Mouse (Mus musculus): ENCODE measurements at regions not wholly inside any gene's neighbourhood (a gene's known extent, or its start where the extent isn't known, plus 50 kb on each side); places are given as distances from the start of the nearest gene placed in this dataset.
"Not testable (repeated sequence)": the region's sequence is repeated elsewhere in the genome, so short reads cannot be mapped to it uniquely, and the experiment has no call there.

DNA sequence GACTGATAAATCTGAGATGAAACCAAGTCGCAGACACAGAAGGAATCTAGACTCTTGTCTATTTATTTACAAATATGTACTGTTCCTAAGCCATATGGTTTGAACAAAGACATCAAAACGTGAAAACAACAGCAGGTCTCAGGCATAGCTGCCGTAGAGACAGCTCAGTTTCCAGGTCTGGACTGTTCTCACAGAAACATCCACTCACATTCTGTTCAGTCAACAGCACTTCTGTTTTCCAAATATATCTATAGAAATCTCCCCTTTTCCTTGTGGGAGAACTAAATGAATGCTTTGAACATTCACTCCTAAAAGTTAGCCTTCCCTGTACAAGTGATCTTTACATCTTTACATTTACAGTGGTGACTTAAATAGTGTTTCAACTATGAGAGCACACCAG lies 156.8 kb upstream of the Slc13a1 start:
- ATAC-seq = no peak
- H3K36me3 ChIP-seq = no peaks in the 10 kb centered on the region
- H3K27me3 ChIP-seq (replicated peaks) = no peaks in the 10 kb centered on the region
- H3K27ac ChIP-seq = no peak overlapping the region
- H3K9me3 ChIP-seq (replicated peaks) = no peaks in the 10 kb centered on the region
- whole genome bisulfite sequencing (ENCODE audit: insufficient replicate concordance) = 49% methylated on average over 3 of the region's 3 CpGs
- no peaks in the 10 kb centered on the region for H3K4me1 ChIP-seq
- no peak overlapping the region for H3K4me2 ChIP-seq
- H3K4me3 ChIP-seq = no peak overlapping the region
- H3K9ac ChIP-seq = no peak overlapping the region

DNA sequence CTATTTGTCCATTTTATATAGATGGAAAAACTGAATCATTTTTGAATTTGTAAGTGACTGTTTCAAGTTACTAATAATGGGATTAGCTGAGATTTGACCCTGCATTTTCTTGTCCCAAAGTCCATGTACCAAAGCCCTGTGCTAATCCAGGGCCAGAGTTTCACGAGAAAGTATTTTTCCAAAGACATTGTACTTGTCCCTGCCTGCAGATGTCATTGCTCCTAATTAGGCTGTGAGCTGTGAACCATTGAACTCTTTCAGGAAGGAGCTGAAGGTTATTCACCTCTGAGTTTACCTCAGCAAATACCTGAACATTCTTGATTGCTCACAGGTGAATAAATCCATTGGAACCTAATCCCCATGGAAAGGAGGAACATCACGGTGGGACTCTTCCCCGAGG lies 154.5 kb upstream of the Slc13a1 start:
- no peak overlapping the region for H3K9ac ChIP-seq
- H3K4me1 ChIP-seq = no peaks in the 10 kb centered on the region
- no peak overlapping the region for H3K4me2 ChIP-seq
- no peaks in the 10 kb centered on the region for H3K9me3 ChIP-seq (replicated peaks)
- H3K27me3 ChIP-seq (replicated peaks) = no peaks in the 10 kb centered on the region
- no peak for ATAC-seq
- no peaks in the 10 kb centered on the region for H3K36me3 ChIP-seq
- no peak overlapping the region for H3K4me3 ChIP-seq
- WGBS (ENCODE audit: insufficient replicate concordance) = 64% methylated on average over 3 of the region's 3 CpGs
- H3K27ac ChIP-seq = no peak overlapping the region

- no peaks in the 10 kb centered on the region for H3K9me3 ChIP-seq (replicated peaks)
- H3K27ac ChIP-seq = no peak overlapping the region
- 48% methylated on average over 2 of the region's 2 CpGs for WGBS (ENCODE audit: insufficient replicate concordance)
- no peak overlapping the region for H3K9ac ChIP-seq
- H3K36me3 ChIP-seq = no peaks in the 10 kb centered on the region
- no peak overlapping the region for H3K4me2 ChIP-seq
- H3K4me3 ChIP-seq = no peak overlapping the region
- no peaks in the 10 kb centered on the region for H3K27me3 ChIP-seq (replicated peaks)
- no peaks in the 10 kb centered on the region for H3K4me1 ChIP-seq
- ATAC-seq = no peak
Observed at GRCm38 (mm10) chr6:24318862-24319261, 151.0 kb upstream of the Slc13a1 start.

DNA sequence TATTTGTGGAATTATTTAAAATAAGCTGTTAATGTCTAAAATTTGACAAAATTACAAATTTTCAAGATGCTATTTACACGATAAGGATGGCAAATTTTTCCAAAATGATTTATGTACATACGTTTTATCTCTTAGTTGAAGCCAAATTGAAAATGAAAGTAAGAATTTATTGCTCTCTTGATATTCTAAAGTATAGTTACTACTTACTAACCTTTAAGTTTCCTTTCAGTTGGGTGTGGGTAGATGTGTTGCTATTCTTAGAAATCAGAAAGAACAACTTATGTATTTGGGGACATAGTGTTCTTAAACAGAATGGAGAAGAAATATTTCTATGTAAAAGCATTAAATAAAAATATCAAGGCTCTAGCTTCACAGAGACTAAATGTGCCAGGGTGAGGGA lies 142.8 kb upstream of the Slc13a1 start:
- no peak for ATAC-seq

DNA sequence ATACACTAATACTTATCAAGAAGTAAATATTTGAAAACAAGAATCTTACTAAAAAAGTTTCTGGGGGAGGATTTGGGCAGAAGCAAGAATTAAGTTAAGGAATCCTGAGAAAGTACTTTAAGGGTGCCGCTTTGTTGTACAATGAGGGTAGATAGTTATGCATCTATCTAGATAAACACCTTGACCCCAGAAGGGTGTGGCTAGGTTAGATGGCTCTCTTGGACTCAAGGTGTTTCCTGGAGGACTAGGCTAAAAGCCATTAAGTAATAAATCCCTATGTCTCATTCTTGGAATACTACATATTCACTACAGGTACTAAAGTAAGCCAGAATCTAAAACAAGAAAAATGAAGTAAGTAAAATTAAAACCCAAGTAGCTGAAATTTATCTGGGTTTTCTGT lies 141.9 kb upstream of the Slc13a1 start:
- 77% methylated on average over 1 of the region's 1 CpGs for whole genome bisulfite sequencing (ENCODE audit: insufficient replicate concordance)
- no peaks in the 10 kb centered on the region for H3K4me1 ChIP-seq
- H3K9me3 ChIP-seq (replicated peaks) = no peaks in the 10 kb centered on the region
- ATAC-seq = no peak
- no peaks in the 10 kb centered on the region for H3K36me3 ChIP-seq
- H3K27me3 ChIP-seq (replicated peaks) = no peaks in the 10 kb centered on the region
- no peak overlapping the region for H3K4me2 ChIP-seq
- H3K4me3 ChIP-seq = no peak overlapping the region
- no peak overlapping the region for H3K9ac ChIP-seq
- H3K27ac ChIP-seq = no peak overlapping the region

More for the DNA sequence above, 142.8 kb upstream of the Slc13a1 start:
- no peaks in the 10 kb centered on the region for H3K27me3 ChIP-seq (replicated peaks)
- WGBS (ENCODE audit: insufficient replicate concordance) = 68% methylated on average over 2 of the region's 2 CpGs
- H3K9ac ChIP-seq = no peak overlapping the region
- no peaks in the 10 kb centered on the region for H3K36me3 ChIP-seq
- no peak overlapping the region for H3K4me2 ChIP-seq
- no peak overlapping the region for H3K27ac ChIP-seq
- H3K9me3 ChIP-seq (replicated peaks) = no peaks in the 10 kb centered on the region
- no peak overlapping the region for H3K4me3 ChIP-seq
- H3K4me1 ChIP-seq = no peaks in the 10 kb centered on the region

GRCm38 (mm10) chr6:24301681-24302080 lies 133.8 kb upstream of the Slc13a1 start:
- no peaks in the 10 kb centered on the region for H3K36me3 ChIP-seq
- no peak for ATAC-seq
- no peak overlapping the region for H3K27ac ChIP-seq
- H3K9me3 ChIP-seq (replicated peaks) = no peaks in the 10 kb centered on the region
- H3K9ac ChIP-seq = no peak overlapping the region
- WGBS (ENCODE audit: insufficient replicate concordance) = 60% methylated on average over 4 of the region's 4 CpGs
- H3K4me1 ChIP-seq = no peaks in the 10 kb centered on the region
- H3K27me3 ChIP-seq (replicated peaks) = no peaks in the 10 kb centered on the region
- H3K4me2 ChIP-seq = no peak overlapping the region
- no peak overlapping the region for H3K4me3 ChIP-seq

GRCm38 (mm10) chr6:24301146-24301545 lies 133.3 kb upstream of the Slc13a1 start:
- no peak overlapping the region for H3K9ac ChIP-seq
- WGBS (ENCODE audit: insufficient replicate concordance) = 58% methylated on average over 2 of the region's 2 CpGs
- no peaks in the 10 kb centered on the region for H3K36me3 ChIP-seq
- no peak overlapping the region for H3K27ac ChIP-seq
- ATAC-seq = no peak
- H3K9me3 ChIP-seq (replicated peaks) = no peaks in the 10 kb centered on the region
- no peak overlapping the region for H3K4me2 ChIP-seq
- H3K4me1 ChIP-seq = no peaks in the 10 kb centered on the region
- H3K27me3 ChIP-seq (replicated peaks) = no peaks in the 10 kb centered on the region
- no peak overlapping the region for H3K4me3 ChIP-seq

DNA sequence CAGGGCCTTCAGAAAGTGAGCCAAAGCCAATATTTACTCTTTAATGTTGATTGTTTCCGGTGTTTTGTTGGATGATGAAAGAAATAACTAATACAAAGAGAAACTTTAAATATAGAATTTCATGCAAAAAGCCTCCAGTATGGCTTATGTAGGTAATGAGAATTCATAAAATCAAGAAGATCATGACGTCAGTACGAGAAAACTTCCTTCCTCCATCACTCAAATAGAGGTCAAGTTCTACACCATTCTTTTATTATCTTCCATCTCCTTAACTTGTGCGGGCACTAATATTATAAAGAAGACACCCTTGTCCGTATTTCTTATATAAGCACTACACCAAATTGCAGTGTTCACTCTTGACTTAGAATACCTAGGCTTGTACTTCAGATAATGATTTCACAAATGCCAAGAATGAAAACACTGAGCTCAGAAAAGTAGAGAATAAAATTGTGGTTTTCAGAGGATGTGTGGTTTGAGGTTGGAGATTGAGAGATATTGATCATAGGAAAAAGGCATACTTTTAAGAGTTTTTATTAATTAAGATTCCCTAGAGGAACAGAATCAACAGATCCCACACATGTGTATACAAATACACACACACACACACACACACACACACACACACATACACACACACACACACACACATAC lies 130.8 kb upstream of the Slc13a1 start:
- Histone ChIP-seq H3K27me3 (replicated peaks) (no peaks in the 10 kb centered on the region), H3K4me2 (no peak overlapping the region), H3K27ac (no peak overlapping the region), H3K9ac (no peak overlapping the region), H3K4me3 (no peak overlapping the region), H3K9me3 (replicated peaks) (no peaks in the 10 kb centered on the region), H3K4me1 (no peaks in the 10 kb centered on the region), H3K36me3 (no peaks in the 10 kb centered on the region)
- no peak for ATAC-seq
- 57% methylated on average over 5 of the region's 5 CpGs for WGBS (ENCODE audit: insufficient replicate concordance)

GRCm38 (mm10) chr6:24288757-24289156 lies 120.9 kb upstream of the Slc13a1 start:
- not testable (repeated sequence) for H3K9me3 ChIP-seq (replicated peaks); H3K4me2 ChIP-seq; H3K36me3 ChIP-seq; H3K27me3 ChIP-seq (replicated peaks); H3K27ac ChIP-seq; H3K4me3 ChIP-seq; H3K4me1 ChIP-seq; ATAC-seq; H3K9ac ChIP-seq
- 49% methylated on average over 2 of the region's 2 CpGs for WGBS (ENCODE audit: insufficient replicate concordance)

DNA sequence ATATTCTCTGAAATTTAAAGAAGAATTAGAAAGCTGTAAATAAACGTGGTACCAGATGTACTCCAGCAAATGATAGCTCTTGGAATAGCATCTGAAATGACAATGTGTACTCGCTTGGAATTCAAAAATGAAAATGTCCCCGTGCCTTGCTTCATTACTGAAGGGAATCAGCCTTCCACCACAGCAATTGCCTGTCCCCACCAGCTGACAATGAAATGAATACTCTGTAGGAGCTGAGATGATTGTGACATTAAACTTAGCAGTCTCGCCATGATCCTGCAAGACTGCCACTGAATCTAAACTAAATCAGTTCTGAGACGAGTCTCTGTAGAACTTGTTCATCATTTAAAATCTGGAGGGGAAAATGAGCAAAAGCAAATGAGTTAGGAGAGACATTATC lies 104.9 kb upstream of the Slc13a1 start:
- no peak overlapping the region for H3K9ac ChIP-seq
- no peak overlapping the region for H3K4me3 ChIP-seq
- H3K9me3 ChIP-seq (replicated peaks) = no peaks in the 10 kb centered on the region
- H3K27me3 ChIP-seq (replicated peaks) = no peaks in the 10 kb centered on the region
- H3K27ac ChIP-seq = no peak overlapping the region
- no peak for ATAC-seq
- H3K4me2 ChIP-seq = no peak overlapping the region
- H3K4me1 ChIP-seq = no peaks in the 10 kb centered on the region
- WGBS (ENCODE audit: insufficient replicate concordance) = 57% methylated on average over 5 of the region's 5 CpGs
- no peaks in the 10 kb centered on the region for H3K36me3 ChIP-seq

DNA sequence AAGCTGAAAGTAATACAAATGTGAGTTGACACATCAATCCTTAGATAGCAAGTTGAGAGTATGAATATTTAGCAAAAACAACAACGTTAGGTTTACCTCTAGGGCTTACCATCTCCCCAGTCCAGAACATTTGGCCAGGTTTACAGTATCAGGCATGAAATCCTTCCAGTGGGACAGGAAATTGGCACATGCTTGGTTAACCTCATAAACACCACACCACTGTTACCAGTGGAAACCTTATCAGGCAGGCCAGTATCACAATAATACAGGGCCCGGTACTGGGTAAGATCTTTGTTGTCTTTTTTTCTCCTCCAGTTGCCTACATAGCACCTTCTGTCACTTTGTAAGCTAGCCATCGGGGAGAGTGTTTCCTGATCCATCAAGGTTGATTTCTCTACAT lies 101.7 kb upstream of the Slc13a1 start:
- H3K4me2 ChIP-seq = no peak overlapping the region
- no peaks in the 10 kb centered on the region for H3K9me3 ChIP-seq (replicated peaks)
- 55% methylated on average over 3 of the region's 3 CpGs for WGBS (ENCODE audit: insufficient replicate concordance)
- no peaks in the 10 kb centered on the region for H3K27me3 ChIP-seq (replicated peaks)
- H3K9ac ChIP-seq = no peak overlapping the region
- no peak overlapping the region for H3K4me3 ChIP-seq
- no peaks in the 10 kb centered on the region for H3K4me1 ChIP-seq
- no peaks in the 10 kb centered on the region for H3K36me3 ChIP-seq
- ATAC-seq = no peak
- no peak overlapping the region for H3K27ac ChIP-seq

- Histone ChIP-seq H3K27me3 (replicated peaks) (no peaks in the 10 kb centered on the region), H3K4me3 (no peak overlapping the region), H3K9me3 (replicated peaks) (no peaks in the 10 kb centered on the region), H3K36me3 (no peaks in the 10 kb centered on the region), H3K27ac (no peak overlapping the region), H3K4me2 (no peak overlapping the region), H3K9ac (no peak overlapping the region), H3K4me1 (no peaks in the 10 kb centered on the region)
- WGBS (ENCODE audit: insufficient replicate concordance) = 69% methylated on average over 4 of the region's 4 CpGs
- ATAC-seq = no peak
Observed at GRCm38 (mm10) chr6:24263796-24264195, 95.9 kb upstream of the Slc13a1 start.

- no peak for ATAC-seq
- H3K4me3 ChIP-seq = no peak overlapping the region
- 53% methylated on average over 5 of the region's 5 CpGs for WGBS (ENCODE audit: insufficient replicate concordance)
- no peak overlapping the region for H3K4me2 ChIP-seq
- H3K9me3 ChIP-seq (replicated peaks) = no peaks in the 10 kb centered on the region
- H3K27ac ChIP-seq = no peak overlapping the region
- H3K27me3 ChIP-seq (replicated peaks) = no peaks in the 10 kb centered on the region
- H3K36me3 ChIP-seq = no peaks in the 10 kb centered on the region
- H3K9ac ChIP-seq = no peak overlapping the region
- no peaks in the 10 kb centered on the region for H3K4me1 ChIP-seq
Observed at GRCm38 (mm10) chr6:24262578-24262977, 94.7 kb upstream of the Slc13a1 start.

Measured in liver, embryonic 12.5 days (tissue).